In the genomic region with DNA sequence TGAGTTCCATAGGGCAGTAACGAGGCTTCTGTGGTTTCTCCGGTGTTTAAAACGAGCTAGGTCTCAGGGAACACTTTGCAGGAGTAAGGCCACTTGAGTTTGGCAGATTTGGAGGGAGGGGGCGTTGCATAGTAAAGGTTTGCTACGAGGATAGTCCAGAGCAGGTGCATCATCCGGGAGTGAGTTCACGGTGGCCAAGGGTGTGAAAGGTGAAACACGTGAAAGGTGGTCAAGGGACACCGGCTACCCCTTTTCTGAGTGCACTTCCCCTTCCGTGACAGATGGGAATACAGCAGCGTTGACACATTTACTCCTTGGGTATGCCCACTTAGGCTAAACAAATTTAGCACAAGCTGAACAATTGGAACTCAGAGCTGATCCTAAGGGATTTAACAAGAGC, we compare ENCODE assay signal across 17 mouse cellular contexts.
A peak's percentile ranks its signal among the peaks of the same experiment; 100 is the strongest.
DNase-seq lines count a peak whose midpoint lies in the region; ATAC-seq lines count a peak whose summit lies in the region.
"Had no signal": no experiment of that assay in that cellular context is flagged by ENCODE, and none has a peak within 500 bp of the region (broad histone marks: within the 10 kb centered on the region; RNA-seq: fewer than 3 reads in every experiment).

No protein-coding gene starts in this region.

- H3K4me1 ChIP-seq in heart, embryonic 15.5 days (replicated peaks): peaks cover 36% of the 10 kb centered on the region

- no peak overlapping the region for H3K9ac ChIP-seq in heart, embryonic 15.5 days
- H3K9ac ChIP-seq: embryonic facial prominence, embryonic 12.5 days; embryonic facial prominence, embryonic 15.5 days; forebrain, embryonic 12.5 days; hindbrain, embryonic 12.5 days; hindbrain, embryonic 15.5 days had no signal

- intact Hi-C loops in heart, postnatal 14 days (cut with DNase I): loop anchor here (5.0 kb wide), 1 partner anchor 121 kb away; the partner anchor contains the start of genes Slc38a6 and Trmt5
- intact Hi-C loops in heart, postnatal 25 days (cut with DNase I): no loop called here

- no peaks in the 10 kb centered on the region for H3K9me3 ChIP-seq in heart, embryonic 15.5 days (replicated peaks)
- H3K9me3 ChIP-seq: embryonic facial prominence, embryonic 12.5 days; embryonic facial prominence, embryonic 15.5 days; forebrain, embryonic 12.5 days; hindbrain, embryonic 12.5 days; hindbrain, embryonic 15.5 days had no signal

- WGBS in heart, embryonic 15.5 days: 59% methylated on average over 11 of the region's 11 CpGs

- no peaks in the 10 kb centered on the region for H3K27me3 ChIP-seq in heart, embryonic 15.5 days
- H3K27me3 ChIP-seq: embryonic facial prominence, embryonic 15.5 days; hindbrain, embryonic 12.5 days; hindbrain, embryonic 15.5 days had no signal

- ATAC-seq in heart, embryonic 15.5 days (replicated peaks; ENCODE audit: insufficient number of reproducible peaks, insufficient read depth, low FRiP score, low read depth): no peak
- ATAC-seq: CD4-positive, CD25-positive, alpha-beta regulatory T cell, adult 4 months; forebrain, embryonic 16.5 days; intestine, postnatal 0 days had no signal

- H3K27ac ChIP-seq in heart, embryonic 15.5 days: peak overlapping the region; percentile 60; the same call in 1 of the 2 replicates
- H3K27ac ChIP-seq: embryonic facial prominence, embryonic 12.5 days; embryonic facial prominence, embryonic 15.5 days; forebrain, embryonic 12.5 days; hindbrain, embryonic 12.5 days; hindbrain, embryonic 15.5 days had no signal

- peak; percentile 96 for DNase-seq in heart, adult 11 months
- DNase-seq in heart, postnatal 14 days: no peak
- DNase-seq in heart, adult 18-20 months: no peak
- peak; percentile 30 for DNase-seq in heart, postnatal 4 days
- DNase-seq in heart, postnatal 25 days (ENCODE audit: low spot score): no peak
- DNase-seq: cerebellum, adult 11 months; cerebellum, postnatal 25 days had no signal

- H3K4me3 ChIP-seq in heart, embryonic 15.5 days: no peak overlapping the region
- H3K4me3 ChIP-seq: embryonic facial prominence, embryonic 12.5 days; embryonic facial prominence, embryonic 15.5 days; forebrain, embryonic 12.5 days; hindbrain, embryonic 12.5 days; hindbrain, embryonic 15.5 days had no signal

- no peak overlapping the region for H3K4me2 ChIP-seq in heart, embryonic 15.5 days
- H3K4me2 ChIP-seq: embryonic facial prominence, embryonic 12.5 days; embryonic facial prominence, embryonic 15.5 days; forebrain, embryonic 12.5 days; heart, embryonic 11.5 days; hindbrain, embryonic 12.5 days; hindbrain, embryonic 15.5 days had no signal

- H3K36me3 ChIP-seq in heart, embryonic 15.5 days: no peaks in the 10 kb centered on the region
- H3K36me3 ChIP-seq: embryonic facial prominence, embryonic 12.5 days; embryonic facial prominence, embryonic 15.5 days; forebrain, embryonic 12.5 days; hindbrain, embryonic 12.5 days; hindbrain, embryonic 15.5 days had no signal

Comparison
In these comparisons a context has a peak if more than half of its experiments do, and no peak if none do; other contexts are left out.
1. DNase-seq: peak in heart, adult 11 months (single experiment) and heart, postnatal 4 days (single experiment); none in heart, postnatal 14 days (0 of 2), heart, adult 18-20 months (0 of 2) and heart, postnatal 25 days (single experiment).